Mouse (Mus musculus): ENCODE data around the gene Ndufa6. TPM values are rescaled to one million over a fixed set of nuclear protein-coding genes. Genes with fewer than 3 reads are reported as not detected.

Gene Ndufa6
- polyA plus RNA-seq, 1 experiment from 2014 or later = 396 TPM

GRCm38 (mm10) chr15:82319613-82320012, 34.5 kb downstream of the Ndufa6 start:
- 52% methylated on average over 1 of the region's 1 CpGs for WGBS
- Histone ChIP-seq H3K4me1 (ENCODE audit: control insufficient read depth, insufficient read depth, low read length) (peaks cover 8% of the 10 kb centered on the region; the same call in 1 of the 2 replicates), H3K9me3 (ENCODE audit: control insufficient read depth, low read length) (no peaks in the 10 kb centered on the region), H3K4me3 (ENCODE audit: low read length) (no peak overlapping the region), H3K9ac (ENCODE audit: low read depth, low read length) (no peak overlapping the region), H3K27ac (ENCODE audit: low read depth, low read length) (no peak overlapping the region), H3K27me3 (ENCODE audit: control insufficient read depth, insufficient read depth, low read length) (no peaks in the 10 kb centered on the region), H3K36me3 (ENCODE audit: control insufficient read depth, insufficient read depth, low read length) (no peaks in the 10 kb centered on the region), H3K4me2 (replicated peaks; ENCODE audit: low read depth, low read length) (no peak overlapping the region)
- no peak for ATAC-seq (ENCODE audit: low FRiP score, low TSS enrichment)

DNA sequence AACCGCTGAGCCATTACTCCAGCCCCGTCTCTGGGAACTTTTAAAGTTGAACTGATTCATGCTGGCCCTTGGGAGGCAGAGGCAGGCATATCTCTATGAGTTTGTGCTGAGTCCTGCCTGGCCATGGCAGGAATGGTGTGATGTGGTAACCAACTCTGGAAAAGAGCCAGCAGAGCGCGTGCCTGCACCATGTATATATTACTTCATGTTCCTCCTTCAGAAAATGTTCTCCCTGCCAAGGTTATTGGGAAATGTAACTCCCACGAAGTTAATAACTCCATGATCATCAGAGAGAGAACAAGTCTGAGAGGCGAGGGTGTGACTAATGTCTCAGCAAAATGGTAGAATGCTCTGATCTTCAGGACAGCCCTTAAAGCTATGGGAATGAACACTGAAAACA, 36.3 kb downstream of the Ndufa6 start:
- Histone ChIP-seq H3K4me2 (replicated peaks; ENCODE audit: low read depth, low read length) (no peak overlapping the region), H3K4me3 (ENCODE audit: low read length) (no peak overlapping the region), H3K9me3 (ENCODE audit: control insufficient read depth, low read length) (no peaks in the 10 kb centered on the region), H3K4me1 (ENCODE audit: control insufficient read depth, insufficient read depth, low read length) (peaks cover 4% of the 10 kb centered on the region; the same call in 1 of the 2 replicates), H3K36me3 (ENCODE audit: control insufficient read depth, insufficient read depth, low read length) (no peaks in the 10 kb centered on the region), H3K27me3 (ENCODE audit: control insufficient read depth, insufficient read depth, low read length) (no peaks in the 10 kb centered on the region), H3K9ac (ENCODE audit: low read depth, low read length) (no peak overlapping the region), H3K27ac (ENCODE audit: low read depth, low read length) (no peak overlapping the region)
- ATAC-seq (ENCODE audit: low FRiP score, low TSS enrichment) = no peak
- WGBS = 87% methylated on average over 6 of the region's 6 CpGs

- Histone ChIP-seq H3K27ac (ENCODE audit: low read depth, low read length) (no peak overlapping the region), H3K27me3 (ENCODE audit: control insufficient read depth, insufficient read depth, low read length) (no peaks in the 10 kb centered on the region), H3K36me3 (ENCODE audit: control insufficient read depth, insufficient read depth, low read length) (no peaks in the 10 kb centered on the region), H3K4me2 (replicated peaks; ENCODE audit: low read depth, low read length) (no peak overlapping the region), H3K4me1 (ENCODE audit: control insufficient read depth, insufficient read depth, low read length) (no peaks in the 10 kb centered on the region), H3K9ac (ENCODE audit: low read depth, low read length) (no peak overlapping the region), H3K4me3 (ENCODE audit: low read length) (no peak overlapping the region), H3K9me3 (ENCODE audit: control insufficient read depth, low read length) (no peaks in the 10 kb centered on the region)
- no peak for ATAC-seq (ENCODE audit: low FRiP score, low TSS enrichment)
- 78% methylated on average over 3 of the region's 3 CpGs for WGBS
Measured at GRCm38 (mm10) chr15:82308416-82308815, 45.7 kb downstream of the Ndufa6 start.

DNA sequence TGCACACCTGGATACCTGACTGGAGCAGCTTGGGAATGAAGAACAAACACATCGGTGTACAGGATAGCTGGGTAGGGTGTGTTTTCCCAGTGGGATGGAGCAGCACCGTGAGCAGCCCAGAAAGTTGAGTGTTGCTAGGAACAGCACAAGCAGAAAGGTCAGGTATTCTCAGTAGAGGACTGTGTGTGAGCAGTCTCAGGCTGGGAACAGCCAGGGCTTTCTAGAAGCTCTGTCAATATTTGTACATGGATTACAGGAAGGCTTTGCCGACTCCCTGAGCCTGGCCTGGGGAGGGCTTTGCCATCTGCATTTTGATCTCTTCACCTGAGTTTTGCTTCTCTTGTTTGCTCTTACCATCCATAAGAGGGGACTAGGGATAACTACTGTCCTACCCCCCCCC, 47.0 kb downstream of the Ndufa6 start:
- 80% methylated on average over 3 of the region's 3 CpGs for WGBS

More for the DNA sequence above, 47.0 kb downstream of the Ndufa6 start:
- Histone ChIP-seq H3K27me3 (ENCODE audit: control insufficient read depth, insufficient read depth, low read length) (no peaks in the 10 kb centered on the region), H3K4me1 (ENCODE audit: control insufficient read depth, insufficient read depth, low read length) (no peaks in the 10 kb centered on the region), H3K27ac (ENCODE audit: low read depth, low read length) (no peak overlapping the region), H3K4me3 (ENCODE audit: low read length) (no peak overlapping the region), H3K9me3 (ENCODE audit: control insufficient read depth, low read length) (no peaks in the 10 kb centered on the region), H3K36me3 (ENCODE audit: control insufficient read depth, insufficient read depth, low read length) (no peaks in the 10 kb centered on the region), H3K9ac (ENCODE audit: low read depth, low read length) (no peak overlapping the region), H3K4me2 (replicated peaks; ENCODE audit: low read depth, low read length) (no peak overlapping the region)
- ATAC-seq (ENCODE audit: low FRiP score, low TSS enrichment) = no peak

Small RNAs within 50 kb of the gene (microRNA-seq; reads per million reads assigned to microRNA genes)
- gene Mir7684 = not detected

Other genes with a start within 250 kb of the Ndufa6 start
- gene Ccdc134, start 226.4 kb downstream of the Ndufa6 start, polyA plus RNA-seq (2014; fragmentation: Nextera tagmentation; extraction: Ambion mirVana) = 12.8 and 19.6 TPM in 2 replicates
- gene Srebf2, start 207.1 kb downstream of the Ndufa6 start, polyA plus RNA-seq (2014; fragmentation: Nextera tagmentation; extraction: Ambion mirVana) = 76.9 and 114 TPM in 2 replicates
- gene Shisa8, start 141.5 kb downstream of the Ndufa6 start, polyA plus RNA-seq (2014; fragmentation: Nextera tagmentation; extraction: Ambion mirVana) = 0.80 and 1.1 TPM in 2 replicates
- 0.12 and 0.13 TPM in 2 replicates for gene Tnfrsf13c, start 130.0 kb downstream of the Ndufa6 start, polyA plus RNA-seq (2014; fragmentation: Nextera tagmentation; extraction: Ambion mirVana)
- gene Cenpm, start 109.6 kb downstream of the Ndufa6 start, polyA plus RNA-seq (2014; fragmentation: Nextera tagmentation; extraction: Ambion mirVana) = 83.3 and 116 TPM in 2 replicates
- gene 1500009C09Rik, start 101.9 kb downstream of the Ndufa6 start, polyA plus RNA-seq (2014; fragmentation: Nextera tagmentation; extraction: Ambion mirVana) = not detected in 2 replicates
- gene Sept3, start 79.4 kb downstream of the Ndufa6 start, polyA plus RNA-seq (2014; fragmentation: Nextera tagmentation; extraction: Ambion mirVana) = 8.6 and 15.8 TPM in 2 replicates
- gene Wbp2nl, start 55.4 kb downstream of the Ndufa6 start, polyA plus RNA-seq (2014; fragmentation: Nextera tagmentation; extraction: Ambion mirVana) = 0.23 and 0.65 TPM in 2 replicates
- gene Naga, start 15.4 kb downstream of the Ndufa6 start, polyA plus RNA-seq (2014; fragmentation: Nextera tagmentation; extraction: Ambion mirVana) = 43.6 and 57.3 TPM in 2 replicates
- gene Pheta2, start 15.4 kb downstream of the Ndufa6 start, polyA plus RNA-seq (2014; fragmentation: Nextera tagmentation; extraction: Ambion mirVana) = 4.7 and 8.9 TPM in 2 replicates
- 276 and 306 TPM in 2 replicates for gene Smdt1, start 15.4 kb downstream of the Ndufa6 start, polyA plus RNA-seq (2014; fragmentation: Nextera tagmentation; extraction: Ambion mirVana)
- 7.0 and 8.2 TPM in 2 replicates for gene Cyp2d22, start 25.9 kb upstream of the Ndufa6 start, polyA plus RNA-seq (2014; fragmentation: Nextera tagmentation; extraction: Ambion mirVana)
- not detected in 2 replicates for gene Cyp2d11, start 39.7 kb upstream of the Ndufa6 start, polyA plus RNA-seq (2014; fragmentation: Nextera tagmentation; extraction: Ambion mirVana)
- not detected in 2 replicates for gene Cyp2d10, start 52.9 kb upstream of the Ndufa6 start, polyA plus RNA-seq (2014; fragmentation: Nextera tagmentation; extraction: Ambion mirVana)
- gene Cyp2d9, start 79.1 kb upstream of the Ndufa6 start, polyA plus RNA-seq (2014; fragmentation: Nextera tagmentation; extraction: Ambion mirVana) = 0.16 TPM in 1 of 2 replicates, not detected in the other
- gene Cyp2d12, start 200.8 kb upstream of the Ndufa6 start, polyA plus RNA-seq (2014; fragmentation: Nextera tagmentation; extraction: Ambion mirVana) = not detected in 2 replicates

Data from kidney, embryonic 14.5 days (tissue).